Mouse (Mus musculus): Measurements from ENCODE around the gene Tmem260.

Tmem260 gene

GRCm38 (mm10) chr14:48558975-48559374, 113.1 kb downstream of the Tmem260 start:
- no peak for DNase-seq

DNA sequence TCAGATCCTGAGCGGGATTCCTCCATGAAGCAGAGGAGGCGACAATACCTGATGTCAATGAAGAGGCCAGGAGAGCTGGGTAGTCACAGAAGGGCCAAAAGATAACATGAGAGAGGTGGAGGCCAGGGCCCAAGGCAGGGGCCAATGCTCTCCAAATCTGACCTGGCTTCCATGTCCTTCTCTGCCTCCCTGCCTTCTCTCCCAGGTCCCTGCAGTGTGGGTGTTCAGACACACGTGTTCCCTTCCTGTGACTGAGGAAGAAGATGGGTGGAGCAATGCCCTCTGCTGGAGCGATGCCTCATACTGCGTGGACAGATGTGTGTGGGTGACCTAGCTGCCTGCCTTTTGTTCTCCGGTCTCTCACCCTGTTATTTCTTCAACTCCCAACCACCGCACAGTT, 113.8 kb downstream of the Tmem260 start:
- no peak for DNase-seq

GRCm38 (mm10) chr14:48566596-48566995, 120.7 kb downstream of the Tmem260 start:
- no peak for DNase-seq
